Mouse (Mus musculus): ENCODE results near the gene Umad1. TPM values are rescaled to one million over a fixed set of nuclear protein-coding genes. Genes with fewer than 3 reads are reported as not detected.

Gene Umad1
- polyA plus RNA-seq, 3 experiments from 2014 or later, result 9.2 to 21.0 (median 9.5) TPM

GRCm38 (mm10) chr6:8370624-8371023 is 111.5 kb downstream of the Umad1 start:
- ATAC-seq, result no peak

GRCm38 (mm10) chr6:8373051-8373450 is 114.0 kb downstream of the Umad1 start:
- no peak for ATAC-seq

DNA sequence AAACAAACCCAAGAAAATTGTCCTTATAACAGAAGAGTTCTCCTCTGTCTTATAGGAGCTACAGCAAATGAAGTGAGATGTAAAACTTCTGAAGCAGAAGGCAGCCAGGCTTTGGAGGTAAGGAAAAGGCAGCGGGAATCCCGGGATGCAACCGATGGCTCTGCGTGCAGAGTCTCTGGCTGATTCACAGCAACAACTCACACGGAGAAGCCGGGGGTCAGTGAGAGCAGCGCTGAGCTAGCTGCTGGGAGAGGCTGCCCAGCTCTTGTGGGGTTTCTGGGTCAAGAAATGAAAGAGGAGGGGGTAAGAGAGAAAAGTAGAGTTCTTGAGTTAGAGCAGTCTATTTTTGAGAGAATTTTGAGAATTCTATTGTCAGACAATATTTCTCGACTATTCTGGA is 114.8 kb downstream of the Umad1 start:
- ATAC-seq, result no peak

DNA sequence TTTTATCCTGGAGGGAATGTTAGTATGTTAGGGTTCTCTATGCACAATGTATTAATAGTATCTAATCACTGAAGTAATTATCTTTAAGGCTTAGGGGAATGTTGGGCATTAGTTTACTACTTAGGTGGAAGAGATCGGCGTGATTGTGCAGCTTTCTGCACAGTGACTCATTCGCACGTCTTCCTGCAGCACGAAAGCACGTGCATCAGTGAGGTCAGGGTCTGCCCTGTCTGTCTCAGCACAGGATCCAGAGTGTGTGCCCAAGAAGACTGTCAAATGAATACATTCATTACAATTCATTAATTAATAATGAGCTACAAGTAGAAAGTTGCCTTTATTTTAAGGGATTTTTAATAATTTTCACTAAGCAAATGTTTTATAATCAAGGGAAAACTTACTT is 115.2 kb downstream of the Umad1 start:
- no peak for ATAC-seq

- ATAC-seq, result no peak
Observed at GRCm38 (mm10) chr6:8374712-8375111, 115.6 kb downstream of the Umad1 start.

GRCm38 (mm10) chr6:8376351-8376750 is 117.3 kb downstream of the Umad1 start:
- ATAC-seq, result no peak

DNA sequence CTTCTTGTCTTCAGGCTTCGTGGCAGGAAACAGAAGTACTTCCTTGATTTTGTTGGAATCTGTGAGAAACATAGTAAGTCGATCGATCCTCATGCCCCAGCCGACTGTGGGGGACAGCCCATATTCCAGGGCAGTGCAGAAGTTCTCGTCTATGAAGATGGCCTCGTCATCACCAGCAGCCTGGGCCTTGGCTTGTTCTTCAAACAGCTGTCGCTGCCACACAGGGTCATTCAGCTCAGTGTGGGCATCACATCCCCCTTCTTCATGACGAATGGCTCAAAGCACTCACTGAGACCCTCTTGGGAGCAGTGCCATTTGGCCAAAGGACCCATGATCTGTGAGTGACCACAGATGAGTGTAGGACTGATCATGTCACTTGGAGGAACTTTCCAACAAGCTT is 118.6 kb downstream of the Umad1 start:
- no peak for ATAC-seq

DNA sequence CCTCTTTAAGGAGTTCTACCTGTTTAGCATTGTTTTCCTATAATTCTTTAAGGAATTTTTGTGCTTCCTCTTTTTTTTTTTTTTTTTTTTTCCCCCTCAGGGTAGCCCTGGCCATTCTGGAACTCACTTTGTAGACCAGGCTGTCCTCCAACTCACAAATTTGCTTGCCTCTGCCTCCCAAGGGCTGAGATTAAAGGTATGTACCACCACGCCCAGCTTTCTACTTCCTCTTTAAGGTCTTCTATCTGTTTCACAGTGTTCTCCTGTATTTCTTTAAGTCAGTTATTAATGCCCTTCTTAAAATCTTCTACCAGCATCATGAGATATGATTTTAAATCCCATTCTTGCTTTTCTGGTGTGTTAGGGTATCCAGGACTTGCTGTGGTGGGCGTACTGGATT is 130.2 kb downstream of the Umad1 start:
- ATAC-seq, result no peak

DNA sequence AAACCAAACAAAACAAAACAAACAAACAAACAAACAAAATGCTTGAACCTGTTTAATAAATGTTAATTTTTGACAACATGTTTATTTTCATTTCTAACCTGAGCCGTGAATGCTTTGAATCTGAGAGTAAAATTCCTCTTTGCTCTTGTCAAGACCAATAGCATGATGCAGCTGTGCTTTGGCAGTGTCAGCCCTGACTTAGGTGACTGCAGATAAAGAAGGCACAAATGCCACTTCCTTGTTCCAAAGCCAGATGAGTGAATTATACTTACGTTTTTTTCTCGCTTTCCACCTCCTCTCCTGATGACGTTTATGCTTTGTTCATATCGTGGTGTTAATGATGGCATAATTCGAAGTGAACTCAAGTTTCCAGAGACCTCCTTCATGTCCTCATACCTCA is 131.2 kb downstream of the Umad1 start:
- no peak for ATAC-seq

DNA sequence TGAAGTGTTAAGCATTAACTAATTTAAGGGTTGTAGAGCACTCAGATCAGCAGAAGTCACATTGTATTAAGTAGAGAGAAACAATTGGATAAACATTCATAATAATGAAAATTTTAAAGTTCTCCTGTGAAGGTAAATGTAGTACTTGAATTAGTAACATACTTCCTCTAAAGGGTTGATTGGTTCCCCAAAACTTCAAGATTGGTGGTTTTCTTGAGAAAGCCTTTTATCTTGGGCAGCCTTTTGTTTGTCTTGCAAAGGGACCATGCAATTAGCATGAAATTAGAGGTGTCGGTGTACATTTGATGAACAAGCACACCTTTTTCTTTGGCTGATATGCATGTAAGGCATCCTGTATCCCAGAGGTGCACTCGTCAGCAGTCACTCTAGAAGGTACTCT is 131.8 kb downstream of the Umad1 start:
- no peak for ATAC-seq

DNA sequence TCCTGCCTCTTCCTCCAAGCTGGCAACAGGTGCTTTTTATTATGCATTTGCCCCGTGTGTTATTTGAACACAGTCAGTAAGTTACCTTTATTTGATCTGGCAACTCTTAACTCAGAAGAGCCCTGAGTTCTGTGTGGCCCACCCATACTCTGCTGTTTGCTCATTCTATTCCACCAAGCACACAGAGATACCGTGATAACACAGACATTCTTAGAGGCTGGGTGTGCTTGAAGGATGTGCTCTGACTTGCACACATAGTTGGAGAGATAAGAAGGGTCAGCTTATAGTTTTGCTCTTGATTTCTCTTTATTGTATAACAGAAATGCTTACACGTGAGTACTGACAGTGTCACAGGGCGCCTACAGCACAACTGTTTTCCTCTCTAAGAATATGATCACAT is 133.9 kb downstream of the Umad1 start:
- peak; percentile 14 for ATAC-seq

GRCm38 (mm10) chr6:8394044-8394443 is 135.0 kb downstream of the Umad1 start:
- ATAC-seq, result no peak

DNA sequence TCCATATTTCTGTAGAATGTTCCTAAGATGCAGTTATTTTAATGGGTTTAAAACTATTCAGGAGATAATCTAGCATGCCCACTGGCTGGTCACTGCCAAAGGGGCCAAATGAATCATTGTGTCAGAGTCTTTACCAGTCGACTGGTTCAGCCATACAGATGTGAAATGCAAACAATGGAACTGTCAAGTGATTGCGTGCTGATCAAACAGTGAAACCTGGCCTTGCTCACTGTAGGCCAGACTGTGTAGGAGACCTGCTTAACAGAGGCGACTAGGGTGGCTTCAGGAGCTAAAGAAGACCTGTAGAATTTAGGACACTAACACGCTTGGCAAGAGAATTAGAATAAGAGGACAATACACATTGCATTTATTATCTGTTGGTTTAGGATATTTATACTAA is 136.0 kb downstream of the Umad1 start:
- ATAC-seq, result no peak

DNA sequence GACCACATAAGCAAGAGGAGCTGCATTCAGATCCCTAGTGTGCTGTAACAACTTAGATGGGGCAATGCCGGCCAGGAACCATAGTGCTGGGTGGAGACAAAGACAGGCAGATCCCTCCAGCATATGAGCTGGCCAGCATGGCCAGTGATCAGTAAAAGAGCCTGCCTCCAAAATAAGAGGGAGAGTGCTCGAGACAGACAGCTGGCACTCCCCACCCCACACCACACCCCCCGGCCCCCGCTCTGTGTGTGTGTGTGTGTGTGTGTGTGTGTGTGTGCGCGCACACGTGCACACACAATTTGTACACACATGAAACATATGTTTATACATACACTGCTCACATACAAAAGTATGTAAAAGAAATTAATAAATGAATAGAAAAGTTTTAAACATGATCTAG is 138.2 kb downstream of the Umad1 start:
- no peak for ATAC-seq

GRCm38 (mm10) chr6:8399710-8400109 is 140.6 kb downstream of the Umad1 start:
- ATAC-seq, result no peak

DNA sequence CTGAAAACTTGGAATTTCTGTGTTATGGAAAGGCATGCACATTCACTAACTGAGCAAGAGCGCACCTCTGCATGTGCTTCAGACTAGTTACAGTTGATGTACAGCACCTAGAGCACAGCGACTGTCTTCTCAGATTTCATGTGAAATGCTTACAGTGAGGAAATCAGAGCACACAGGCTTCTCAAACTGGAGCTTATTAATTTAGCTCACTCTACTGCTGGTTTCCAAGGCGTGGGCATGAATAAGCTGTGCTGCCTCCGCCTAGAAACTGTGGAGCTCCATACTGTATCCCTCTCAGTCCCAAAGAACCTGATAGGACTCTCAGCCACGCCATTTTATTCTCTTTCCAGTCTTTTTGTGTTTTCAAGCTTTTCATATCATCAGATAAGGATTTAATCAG is 144.0 kb downstream of the Umad1 start:
- ATAC-seq, result no peak

DNA sequence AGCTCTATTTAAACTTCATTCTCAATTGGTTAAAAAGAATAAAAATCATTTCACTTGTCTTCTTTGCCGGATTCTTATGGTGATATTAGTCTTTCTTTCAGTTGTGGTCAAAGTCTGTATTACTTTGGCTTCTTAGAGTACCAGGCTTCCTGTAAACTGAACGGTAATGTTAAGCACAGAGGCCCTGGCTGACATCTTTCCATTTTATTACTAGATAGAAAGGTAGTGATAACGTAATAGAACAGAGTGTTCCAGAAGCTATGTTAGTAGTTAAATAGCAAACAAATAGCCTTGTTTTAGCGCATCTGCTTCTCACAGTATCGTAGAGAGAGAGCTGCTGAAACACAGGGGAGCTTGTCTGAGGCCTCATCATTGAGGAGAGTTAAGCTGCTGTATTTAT is 146.8 kb downstream of the Umad1 start:
- no peak for ATAC-seq

DNA sequence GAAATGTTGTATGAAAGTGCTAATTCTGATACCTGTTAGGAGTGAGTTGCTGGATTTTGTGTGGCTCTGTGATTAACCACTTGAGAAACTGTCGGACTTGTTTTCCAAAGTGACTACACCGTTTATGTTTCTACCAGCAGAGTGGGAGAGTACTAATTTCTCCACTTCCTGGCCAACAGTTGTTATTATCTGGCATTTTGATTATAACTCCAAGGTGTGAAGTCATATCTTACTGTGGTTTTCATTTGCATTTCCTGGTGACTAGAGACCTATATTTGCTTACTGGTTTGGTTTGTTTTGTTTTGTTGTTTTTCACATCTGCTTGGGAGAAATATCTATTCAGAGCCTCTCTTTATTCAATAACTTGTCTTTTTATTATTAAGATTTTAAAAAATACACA is 149.2 kb downstream of the Umad1 start:
- ATAC-seq, result peak; percentile 81

DNA sequence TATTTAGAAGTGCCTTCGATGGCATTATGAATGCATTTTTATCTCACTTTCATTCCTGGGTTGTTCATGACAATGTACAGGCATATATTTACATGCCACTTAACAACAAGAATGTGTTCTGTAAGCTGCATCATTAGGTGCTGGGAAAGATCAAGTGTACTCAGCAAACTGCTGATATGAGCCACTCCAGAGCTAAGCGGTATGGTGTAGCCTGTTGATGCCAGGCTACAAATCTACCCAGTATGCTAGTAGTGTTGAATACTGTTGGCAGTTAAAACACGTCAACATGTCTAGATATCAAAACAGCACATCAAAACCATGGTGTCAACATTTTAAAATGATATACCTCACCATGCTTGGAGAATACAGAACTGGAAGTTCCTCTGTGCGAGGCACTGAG is 150.8 kb downstream of the Umad1 start:
- no peak for ATAC-seq

DNA sequence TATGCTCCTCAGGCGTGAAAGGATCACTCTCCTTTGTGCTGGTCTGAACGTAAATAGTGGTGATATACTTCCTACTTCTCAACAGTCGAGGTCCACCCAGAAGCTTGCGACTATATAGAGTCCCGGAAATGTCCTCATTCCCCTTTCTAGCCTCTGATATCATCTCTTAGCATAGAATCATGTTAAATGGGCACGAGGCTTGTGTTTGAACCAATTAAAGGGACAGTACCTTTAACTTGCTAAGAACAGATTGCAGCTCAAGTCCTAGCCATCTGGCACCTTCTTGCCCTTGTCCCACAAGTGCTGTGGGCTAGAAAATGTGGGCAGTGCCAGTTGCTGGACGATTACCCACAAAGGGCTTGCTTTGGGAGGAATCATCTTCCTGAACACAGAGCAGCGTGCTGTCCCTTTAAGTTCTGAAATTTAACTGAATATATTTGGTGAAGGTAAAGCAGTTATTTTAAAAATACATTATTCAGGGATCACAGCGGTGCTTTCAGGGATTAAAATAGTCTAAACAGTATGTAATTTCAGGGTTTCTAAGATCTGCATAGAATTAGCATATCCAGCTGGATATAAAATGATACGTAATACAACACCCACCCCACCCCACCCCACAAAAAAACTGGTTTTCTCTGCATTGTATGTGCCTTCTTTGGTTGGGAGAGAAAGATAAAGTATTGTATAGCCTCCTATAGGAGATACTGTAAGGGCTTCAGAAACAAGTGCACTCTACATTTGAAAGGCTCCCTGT is 153.9 kb downstream of the Umad1 start:
- ATAC-seq, result no peak

- no peak for ATAC-seq
Observed at GRCm38 (mm10) chr6:8414020-8414419, 154.9 kb downstream of the Umad1 start.

- no peak for ATAC-seq
Observed at GRCm38 (mm10) chr6:8415823-8416222, 156.7 kb downstream of the Umad1 start.

DNA sequence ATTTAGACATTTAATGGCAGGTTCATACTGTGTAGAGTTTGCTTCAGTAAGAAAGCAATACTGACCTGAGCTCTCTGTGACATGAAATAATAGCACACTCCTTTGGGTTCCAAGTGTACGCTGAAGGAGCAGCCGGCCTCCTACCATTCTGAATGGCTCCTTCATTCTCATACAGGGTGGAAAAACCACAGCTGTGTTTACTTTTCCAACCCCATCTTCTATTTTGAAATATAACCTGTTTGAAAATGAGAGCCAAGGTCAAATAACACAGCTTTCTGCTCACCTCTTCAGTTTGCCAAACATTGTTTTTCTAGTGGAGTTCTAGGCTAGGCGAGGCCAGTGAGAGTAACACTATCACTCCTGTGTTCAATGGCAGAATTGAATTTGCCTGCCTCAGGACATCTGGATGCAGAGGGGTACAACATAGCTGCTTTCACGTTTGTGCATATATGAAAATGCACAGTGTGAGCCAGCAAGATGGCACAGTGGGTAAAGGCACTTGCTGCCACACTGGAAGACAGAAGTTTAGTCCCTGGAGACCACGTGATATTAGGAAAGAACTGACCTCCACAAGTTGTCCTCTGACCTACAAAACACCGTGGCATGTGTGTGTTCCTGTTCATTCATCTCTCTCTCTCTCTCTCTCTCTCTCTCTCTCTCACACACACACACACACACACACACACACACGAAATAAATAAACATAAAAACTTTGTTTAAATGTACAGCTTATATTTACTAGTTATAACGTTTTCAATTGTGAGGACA is 157.9 kb downstream of the Umad1 start:
- ATAC-seq, result no peak

- no peak for ATAC-seq
Observed at GRCm38 (mm10) chr6:8419485-8420186, 160.5 kb downstream of the Umad1 start.
